Mouse (Mus musculus): ENCODE measurements at regions not wholly inside any gene's neighbourhood (a gene's known extent, or its start where the extent isn't known, plus 50 kb on each side); places are given as distances from the start of the nearest gene placed in this dataset.

- TF ChIP-seq EP300 (IDR thresholded peaks at IDR 0.05; ENCODE audit: low read depth), result no peak
- TF ChIP-seq CTCF (IDR thresholded peaks at IDR 0.05; ENCODE audit: low read depth), result no peak
Observed at GRCm38 (mm10) chr9:84577781-84578180, 652.8 kb downstream of the Bckdhb start.

Data from liver, postnatal 0 days (tissue).